Mouse (Mus musculus) common myeloid progenitor, adult 5-6 weeks (primary cell): ENCODE measurements around the gene Tnik. TPM values are rescaled to one million over a fixed set of nuclear protein-coding genes. Genes with fewer than 3 reads are reported as not detected.

Source experiments
- ATAC-seq: replicated peaks from 2 replicates; pipeline ENCODE4 v1.8.0; 2016; ENCODE audit warnings: low read depth, mild to moderate bottlenecking, moderate TSS enrichment, inconsistent platforms; ENCODE audit not compliant: poor library complexity, severe bottlenecking
- total RNA-seq: library from RNA; stranded (forward); fragments of 200-1000, 187-1606 nt; gene quantifications from 2 replicates; pipeline ENCODE4 v1.2.3, GENCODE M21; 2017

Gene Tnik
- total RNA-seq, 1 experiment from 2014 or later: 31.4 TPM

DNA sequence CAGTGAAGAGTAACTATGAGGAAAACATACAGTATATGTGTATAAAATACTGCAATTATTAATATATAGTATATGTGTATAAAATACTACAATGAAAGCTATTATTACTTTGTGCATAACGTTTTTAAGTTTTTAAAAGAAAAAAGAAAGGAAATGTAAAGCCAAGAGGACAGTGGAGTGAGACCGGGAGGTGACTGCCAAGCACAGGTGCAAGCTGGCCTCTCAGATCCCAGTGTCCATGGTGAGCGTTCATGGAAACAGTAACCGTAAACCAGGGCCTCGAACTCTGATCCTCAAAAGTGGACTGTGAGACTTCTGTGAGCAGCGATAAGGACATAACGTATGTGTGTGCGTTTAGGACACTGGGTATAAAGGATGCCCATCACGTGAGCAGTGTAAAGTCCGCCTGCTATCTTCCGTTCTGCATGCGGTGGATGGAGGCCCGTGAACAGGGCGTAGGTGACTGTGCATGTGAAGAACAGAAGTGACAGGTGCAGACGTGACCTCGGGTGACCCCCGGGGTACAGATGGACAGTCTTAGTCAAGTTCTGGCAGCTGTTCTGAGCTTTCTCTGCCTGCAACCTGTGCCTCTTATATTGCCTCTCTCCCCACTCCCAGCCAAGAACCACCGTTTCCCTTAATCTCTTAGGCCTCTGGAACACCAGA is 316.1 kb downstream of the Tnik start:
- ATAC-seq: no peak

DNA sequence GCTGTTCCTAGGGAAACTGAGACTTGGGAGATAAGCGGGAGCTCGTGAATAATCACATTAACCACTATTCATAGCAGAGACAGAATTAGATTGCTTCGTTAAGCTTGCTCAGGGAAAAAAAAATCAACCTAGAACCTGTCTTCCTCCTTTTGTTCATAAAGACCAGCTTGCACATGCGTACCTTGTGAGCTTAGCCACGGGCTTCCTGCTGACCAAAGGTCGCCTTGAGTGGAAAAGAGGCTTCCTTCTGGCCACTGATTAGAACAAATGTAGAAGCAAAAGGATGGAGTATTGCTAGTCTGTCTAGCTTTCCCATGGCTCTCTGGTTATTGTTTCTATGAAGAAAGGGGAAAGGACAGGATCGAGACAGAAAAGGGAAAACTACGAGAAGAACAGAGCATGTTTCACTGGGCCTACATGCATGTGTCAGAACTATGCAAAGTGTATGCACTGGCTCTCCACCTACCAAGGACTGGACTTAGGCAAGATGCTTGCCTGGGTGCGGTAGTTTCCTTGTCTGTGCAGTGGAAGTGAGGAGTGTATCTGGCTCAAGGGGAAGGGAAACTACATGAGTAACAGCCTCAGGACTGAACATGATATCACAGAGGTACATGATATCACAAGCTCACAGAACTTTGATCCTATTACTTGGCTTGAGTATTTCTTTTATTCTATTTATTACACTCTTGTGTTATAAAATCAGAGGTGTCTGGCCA is 322.9 kb downstream of the Tnik start:
- no peak for ATAC-seq

GRCm38 (mm10) chr3:28587808-28588207 is 324.8 kb downstream of the Tnik start:
- ATAC-seq: no peak

GRCm38 (mm10) chr3:28591345-28591744 is 328.3 kb downstream of the Tnik start:
- no peak for ATAC-seq

DNA sequence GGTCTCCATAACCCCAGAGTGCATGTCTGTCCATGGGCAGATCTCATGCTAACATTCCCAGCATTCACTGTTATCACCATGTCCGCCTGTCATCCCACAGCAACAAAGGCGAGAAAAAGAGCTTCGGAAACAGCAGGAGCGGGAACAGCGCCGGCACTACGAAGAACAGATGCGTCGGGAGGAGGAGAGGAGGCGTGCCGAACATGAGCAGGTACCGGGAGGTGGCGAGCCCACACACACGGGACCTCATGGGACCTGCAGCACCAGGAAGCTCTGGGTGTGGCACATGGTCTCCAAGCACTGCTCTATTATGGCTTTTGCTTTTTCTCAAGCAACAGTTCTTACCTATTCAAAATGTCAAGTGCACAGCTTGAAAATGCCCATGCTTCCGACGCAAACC is 330.9 kb downstream of the Tnik start:
- ATAC-seq: no peak

DNA sequence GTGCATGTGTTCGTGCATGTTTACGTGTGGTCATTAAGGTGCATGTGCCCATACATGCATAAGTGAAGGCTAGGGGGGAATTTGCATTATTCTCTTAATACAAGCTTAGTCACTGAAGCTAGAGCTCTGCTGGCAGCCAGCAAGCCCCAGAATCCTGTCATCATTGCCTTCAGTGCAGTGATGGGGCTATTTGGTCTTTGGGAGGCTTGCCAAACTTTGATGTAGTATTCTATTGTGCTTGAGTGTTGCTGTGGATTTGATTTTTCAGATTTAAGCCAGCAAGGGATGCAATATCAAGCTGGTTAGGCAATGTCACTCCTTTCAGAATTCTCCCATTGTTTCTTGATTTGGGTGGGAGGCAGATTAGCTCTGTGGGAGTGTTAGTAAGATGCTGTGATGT is 336.5 kb downstream of the Tnik start:
- ATAC-seq: no peak

GRCm38 (mm10) chr3:28606741-28607140 is 343.7 kb downstream of the Tnik start:
- no peak for ATAC-seq

DNA sequence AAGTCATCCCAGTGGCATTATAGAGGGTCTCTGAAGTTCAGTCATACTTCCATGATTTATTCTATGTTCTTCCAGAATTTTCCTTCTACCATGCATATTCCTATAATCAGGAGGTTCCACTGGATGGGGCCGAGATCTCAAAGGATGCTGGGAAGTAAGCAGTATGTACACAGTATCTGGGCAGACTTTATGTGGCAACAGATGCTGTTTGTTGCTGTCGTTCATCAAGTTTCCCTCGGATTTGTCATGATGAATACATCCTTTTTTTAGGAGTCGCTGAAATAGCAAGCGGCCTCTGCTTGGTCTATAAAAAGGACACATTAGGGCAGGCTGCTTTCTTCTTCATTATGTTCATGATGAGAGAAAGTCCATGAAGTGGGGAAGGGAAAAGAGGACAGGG is 349.3 kb downstream of the Tnik start:
- no peak for ATAC-seq

GRCm38 (mm10) chr3:28616386-28616785 is 353.4 kb downstream of the Tnik start:
- no peak for ATAC-seq

DNA sequence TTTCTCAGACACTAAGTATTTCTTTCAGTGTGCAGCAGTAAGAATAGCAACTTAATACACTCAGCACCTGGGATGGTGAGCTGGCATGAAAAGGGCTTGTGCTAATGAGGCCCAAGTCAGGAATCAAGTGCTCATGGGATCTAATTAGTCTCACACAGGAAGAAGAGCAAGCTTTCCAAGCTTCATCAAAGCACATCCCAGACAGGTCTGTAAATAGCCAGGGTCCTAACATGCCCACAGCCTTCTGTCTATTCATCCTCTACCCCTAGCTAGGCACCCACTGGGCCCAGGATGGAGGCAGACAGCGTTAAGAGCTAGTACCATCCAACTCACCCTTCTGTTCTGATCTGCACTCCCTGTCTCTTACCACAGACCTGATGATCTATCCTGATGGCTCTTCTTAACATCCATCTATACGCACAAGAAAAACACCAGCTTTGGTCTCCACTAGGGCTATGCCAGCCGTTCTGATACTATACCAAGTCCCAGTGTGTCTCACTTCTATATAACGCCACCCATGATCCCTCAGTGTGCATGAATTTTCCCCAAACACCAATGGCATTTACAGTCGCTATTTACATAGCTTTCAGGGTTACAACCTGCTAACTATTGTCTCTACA is 354.1 kb downstream of the Tnik start:
- ATAC-seq: no peak

DNA sequence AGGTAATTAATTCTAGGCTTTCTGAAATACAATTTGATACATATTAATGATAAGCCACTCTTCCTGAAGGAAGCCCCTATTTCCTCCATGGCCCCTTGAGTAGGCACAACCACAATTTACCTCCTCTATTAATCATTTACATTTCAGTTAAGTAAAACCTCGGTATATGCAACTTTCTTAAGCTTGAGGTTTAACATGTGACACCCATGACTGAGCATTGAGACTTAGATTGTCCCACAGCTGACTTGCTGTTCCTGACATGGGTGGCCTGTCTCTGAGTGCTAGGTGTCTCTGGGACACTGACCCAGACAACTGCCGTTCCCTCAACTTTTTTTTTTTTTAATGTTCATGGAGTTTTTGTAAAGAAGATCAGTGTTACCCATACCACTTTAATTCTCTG is 358.8 kb downstream of the Tnik start:
- no peak for ATAC-seq

DNA sequence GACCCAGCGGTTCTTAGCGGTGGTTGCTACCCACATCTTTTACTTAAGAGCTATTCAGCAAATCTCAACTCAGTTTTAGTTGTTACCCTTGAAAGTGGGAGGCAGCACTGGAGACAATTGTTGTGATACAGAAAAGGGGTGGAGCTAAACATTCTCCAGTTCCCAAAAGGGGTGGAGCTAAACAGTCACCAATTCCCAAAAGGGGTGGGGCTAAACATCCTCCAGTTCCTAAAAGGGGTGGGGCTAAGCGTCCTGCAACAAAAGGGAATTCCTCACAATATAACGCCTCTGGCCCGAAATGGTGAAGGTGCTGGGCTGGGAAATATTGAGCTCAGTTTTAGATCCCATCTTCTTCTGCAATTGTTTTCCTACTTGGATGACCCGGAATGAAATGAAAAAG is 363.8 kb downstream of the Tnik start:
- no peak for ATAC-seq

GRCm38 (mm10) chr3:28636778-28637177 is 373.8 kb downstream of the Tnik start:
- no peak for ATAC-seq

DNA sequence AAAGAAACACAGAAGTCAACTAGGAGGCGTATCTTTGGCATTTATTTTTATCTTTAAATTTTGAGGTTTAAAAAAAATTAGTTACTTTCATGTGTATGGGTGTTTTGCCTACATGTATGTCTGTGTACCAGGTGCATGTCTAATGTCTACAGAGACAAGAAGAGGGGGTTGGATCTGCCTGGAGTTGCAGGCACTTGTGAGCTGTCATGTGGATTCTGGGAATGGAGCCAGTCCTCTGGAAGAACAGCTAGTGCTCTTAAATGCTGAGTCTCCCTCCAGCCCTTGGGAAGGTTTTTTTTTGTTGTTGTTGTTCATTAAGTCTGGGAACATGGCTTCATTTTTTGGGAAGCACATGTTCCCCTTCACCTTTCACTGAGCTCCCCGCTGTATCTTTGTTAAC is 375.9 kb downstream of the Tnik start:
- no peak for ATAC-seq

GRCm38 (mm10) chr3:28643252-28643947 is 380.4 kb downstream of the Tnik start:
- no peak for ATAC-seq

- no peak for ATAC-seq
Observed at GRCm38 (mm10) chr3:28652574-28652973, 389.6 kb downstream of the Tnik start.

GRCm38 (mm10) chr3:28653043-28653442 is 390.0 kb downstream of the Tnik start:
- no peak for ATAC-seq

DNA sequence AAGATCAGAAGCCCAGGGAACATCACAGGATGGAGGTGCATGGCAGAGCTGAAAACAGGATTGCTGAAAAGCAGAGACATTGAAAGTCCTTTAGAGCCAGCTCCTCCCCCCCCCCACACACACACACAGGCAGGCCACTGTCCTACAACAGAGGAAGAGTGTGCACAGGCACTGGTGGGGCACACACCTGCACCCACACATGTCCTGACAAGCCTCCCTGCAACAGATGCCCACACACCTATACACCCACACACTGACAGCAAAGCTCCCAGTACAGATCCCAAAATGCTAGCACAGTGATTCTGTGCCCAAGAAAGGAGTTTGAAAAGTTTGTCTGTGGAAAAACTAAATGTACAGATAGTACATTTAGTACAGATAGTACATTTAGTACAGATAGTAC is 391.7 kb downstream of the Tnik start:
- ATAC-seq: no peak

DNA sequence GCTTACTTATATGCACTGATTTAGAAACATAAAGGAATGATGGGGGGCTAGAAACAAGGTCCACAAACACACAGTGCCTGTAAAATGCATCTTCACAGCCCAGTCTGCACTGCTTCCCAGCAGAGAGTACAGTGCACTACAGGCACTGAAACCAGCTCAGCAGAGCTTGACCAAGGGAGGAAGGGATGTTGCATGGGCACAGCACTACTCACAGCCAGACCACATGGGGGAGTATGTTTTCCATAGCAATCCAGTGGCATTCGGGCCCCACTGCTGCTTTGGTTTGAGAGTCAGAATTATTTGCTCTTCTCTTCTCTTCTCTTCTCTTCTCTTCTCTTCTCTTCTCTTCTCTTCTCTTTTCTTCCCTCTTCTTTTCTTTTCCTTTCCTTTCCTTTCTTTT is 395.3 kb downstream of the Tnik start:
- no peak for ATAC-seq

DNA sequence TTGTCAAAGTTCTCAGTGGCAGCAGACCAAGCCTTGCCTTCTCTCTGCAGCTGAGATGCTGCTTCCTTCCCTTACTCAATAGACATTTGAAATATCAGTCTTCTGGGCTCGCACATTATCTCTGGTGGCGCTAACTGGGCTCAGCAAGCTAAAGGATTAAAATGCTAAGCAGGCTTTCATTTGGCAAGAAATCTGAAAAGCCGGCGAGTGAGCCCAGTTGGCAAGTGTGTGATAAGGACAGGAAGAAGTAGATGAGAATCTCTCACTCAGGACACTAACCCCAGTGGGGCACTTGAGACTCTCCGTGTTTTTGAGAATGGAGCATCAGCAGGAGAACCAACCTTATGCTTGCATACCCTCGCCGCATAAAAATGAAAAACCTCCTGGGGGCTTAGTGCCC is 417.8 kb downstream of the Tnik start:
- ATAC-seq: no peak

DNA sequence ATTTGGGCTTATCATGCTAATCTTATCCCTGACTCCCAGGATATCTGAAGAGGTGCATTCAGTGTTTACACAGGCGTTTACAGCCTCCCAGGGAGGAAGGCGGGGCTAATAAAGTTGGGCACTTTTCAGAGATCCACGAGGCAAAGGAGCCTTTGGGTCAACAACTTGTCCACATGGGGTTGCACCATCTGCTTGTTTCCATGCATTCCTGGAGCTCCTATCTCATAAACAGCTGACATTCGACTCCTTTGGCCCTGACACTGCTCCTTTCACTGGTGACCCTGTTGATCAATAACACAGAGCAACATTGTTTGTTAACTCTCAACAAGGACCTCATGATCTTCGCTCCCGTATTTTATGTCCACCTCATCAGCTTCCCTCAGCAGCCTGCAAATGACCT is 418.9 kb downstream of the Tnik start:
- ATAC-seq: no peak
